Mouse (Mus musculus) CD8-positive naive resting alpha-beta T cell, adult 2 months (primary cell): ENCODE measurements around the gene Trem1.

ENCODE experiments used
- DNase-seq, 2 experiments: peaks; one replicate each; pipeline ENCODE4 v3.0.0; 2022; ENCODE audit warnings: low read depth in 2 of 2, low spot score in 2 of 2

Trem1 gene

DNA sequence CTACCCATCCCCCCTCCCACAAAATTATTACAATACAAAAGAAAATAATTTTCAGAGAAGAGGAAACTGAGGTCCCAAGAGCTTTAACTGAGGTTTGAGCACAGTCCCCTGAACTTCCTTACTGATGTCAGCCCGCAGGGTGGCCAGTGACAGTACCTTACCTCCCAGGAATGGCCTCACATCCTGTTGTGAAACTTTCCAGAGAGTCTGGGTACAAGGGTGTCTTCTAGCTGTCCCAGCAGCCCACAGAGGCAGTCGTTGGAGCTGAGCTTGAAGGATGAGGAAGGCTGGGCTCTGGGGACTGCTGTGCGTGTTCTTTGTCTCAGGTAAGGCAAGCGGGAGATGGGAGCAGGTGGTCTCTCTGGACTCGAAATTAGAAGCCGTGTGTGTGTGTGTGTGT is at the start of gene Trem1:
Gene Trem1, plus strand, starts transcription at position 251 of the 400 bp plus-strand sequence.
- DNase-seq = no peak

DNA sequence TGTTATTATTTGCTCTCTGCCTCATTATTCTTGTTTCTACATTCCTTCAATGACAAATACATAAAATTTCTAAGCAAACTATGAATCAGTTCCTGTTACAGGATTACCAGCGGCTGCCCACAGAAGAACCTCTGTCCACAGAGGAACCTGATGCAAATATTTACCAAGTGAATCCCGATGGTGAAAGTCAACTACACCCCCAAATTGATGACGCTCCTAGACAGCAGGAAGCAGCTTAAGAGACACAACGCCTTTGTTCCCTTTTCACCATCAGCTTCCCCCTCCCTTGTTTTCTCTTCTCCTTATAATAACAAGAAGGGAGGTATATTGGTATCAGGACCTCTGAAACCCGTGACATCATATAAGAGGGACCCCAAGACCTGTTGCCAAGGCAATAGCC is 47.3 kb upstream of the Trem1 start:
- no peak for DNase-seq

DNA sequence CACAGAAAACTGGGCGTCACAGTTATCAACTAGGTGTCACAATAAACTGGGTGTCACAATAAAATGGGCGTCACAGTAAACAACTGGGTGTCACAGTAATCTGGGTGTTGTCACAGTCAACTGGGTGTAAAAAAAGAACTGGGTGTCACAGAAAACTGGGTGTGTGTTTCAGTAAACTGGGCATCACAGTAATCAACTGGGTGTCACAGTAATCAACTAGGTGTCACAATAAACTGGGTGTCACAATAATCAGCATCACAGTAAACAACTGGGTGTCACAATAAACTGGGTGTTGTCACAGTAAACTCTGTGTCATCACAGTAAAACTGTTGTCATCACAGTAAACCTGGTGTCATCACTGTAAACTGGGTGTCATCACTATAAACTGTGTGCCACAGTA is 40.2 kb upstream of the Trem1 start:
- no peak for DNase-seq

DNA sequence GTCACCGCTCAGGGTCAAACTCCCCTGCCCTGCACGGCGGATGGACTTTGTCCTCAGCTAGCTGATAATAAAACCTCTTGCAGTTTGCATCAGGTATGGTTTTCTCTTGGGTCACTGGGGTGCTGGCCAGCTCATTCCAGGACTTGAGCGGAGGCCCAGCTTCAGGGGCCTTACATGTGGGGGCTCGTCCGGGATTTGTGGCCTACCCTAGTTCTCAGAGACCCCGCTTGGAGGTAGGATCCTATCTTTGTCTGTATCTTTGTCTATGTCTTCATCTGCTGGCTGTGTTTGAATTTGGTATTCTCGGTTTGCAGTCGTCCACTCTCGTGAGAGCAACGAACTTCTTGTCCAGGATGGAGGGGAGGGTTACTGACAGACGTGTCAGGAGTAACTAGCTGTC is 29.5 kb upstream of the Trem1 start:
- DNase-seq = no peak

DNA sequence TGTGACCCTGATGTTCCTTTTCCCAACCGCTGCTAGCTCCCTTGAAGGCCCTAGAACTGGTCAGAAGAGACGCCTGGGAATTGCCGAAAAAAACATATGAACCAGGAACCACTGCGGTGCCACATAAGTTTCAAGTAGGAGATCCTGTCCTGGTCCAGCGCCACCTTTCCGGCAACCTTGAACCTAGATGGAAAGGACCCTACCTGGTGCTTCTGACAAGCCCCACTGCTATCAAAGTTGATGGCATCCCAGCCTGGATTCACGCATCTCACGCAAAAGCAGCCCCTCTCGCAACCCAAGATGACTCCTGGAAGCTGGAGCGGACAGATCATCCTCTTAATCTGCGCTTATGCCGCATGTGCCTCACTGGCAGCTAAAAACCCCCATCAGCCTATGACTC is 20.0 kb upstream of the Trem1 start:
- no peak for DNase-seq

DNA sequence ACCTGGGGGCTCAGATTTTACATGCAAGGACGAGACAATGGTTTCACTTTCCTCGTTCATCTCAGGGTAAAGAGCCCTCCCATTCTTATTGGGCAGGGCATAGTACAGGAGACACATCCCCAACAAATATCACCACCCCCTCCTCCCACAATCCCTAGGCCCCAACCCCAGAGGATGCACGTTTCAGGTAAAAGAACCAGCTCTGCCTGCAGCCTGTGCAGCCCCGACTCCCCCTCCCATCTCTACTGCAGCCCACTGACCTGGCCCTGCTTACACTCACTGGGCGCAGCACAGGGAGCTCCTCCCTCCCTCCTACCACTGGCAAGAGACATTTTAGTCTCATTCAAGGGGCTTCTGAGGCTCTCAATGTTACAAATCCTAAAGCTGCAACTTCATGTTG is 19.1 kb upstream of the Trem1 start:
- DNase-seq = no peak

DNA sequence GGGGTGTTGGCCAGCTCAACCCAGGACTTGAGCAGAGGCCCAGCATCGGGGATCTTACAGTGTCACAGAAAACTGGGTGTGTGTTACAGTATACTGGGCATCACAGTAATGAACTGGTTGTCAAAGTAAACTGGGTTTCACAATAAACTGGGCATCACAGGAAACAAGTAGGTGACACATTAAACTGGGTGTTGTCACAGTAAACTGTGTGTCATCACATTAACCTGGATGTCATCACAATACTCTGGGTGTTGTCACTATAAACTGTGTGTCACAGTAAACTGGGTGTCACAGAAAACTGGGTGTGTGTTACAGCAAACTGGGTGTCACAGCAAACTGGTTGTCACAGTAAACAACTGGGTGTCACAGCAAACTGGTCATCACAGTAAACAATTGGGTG is 17.1 kb upstream of the Trem1 start:
- no peak for DNase-seq

DNA sequence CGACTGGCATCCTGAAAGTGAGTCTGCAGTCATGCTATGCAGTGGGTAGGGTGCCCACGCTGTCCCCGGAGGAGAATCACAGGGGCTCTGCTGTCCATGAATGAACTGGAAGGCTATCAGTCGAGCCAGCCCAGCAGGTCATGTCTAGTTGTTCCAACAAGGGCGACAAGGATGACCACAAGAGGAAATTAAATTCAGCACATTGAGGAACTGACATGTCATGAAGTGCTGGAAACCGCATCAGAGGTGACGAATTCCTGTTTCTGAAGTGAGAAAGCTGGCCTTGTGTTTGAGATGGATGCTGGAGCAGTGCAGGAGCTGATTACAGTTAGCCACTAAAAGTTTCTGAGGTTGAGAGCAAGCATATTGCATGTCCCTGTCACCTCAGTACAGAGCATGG is 1.9 kb upstream of the Trem1 start:
- DNase-seq = no peak

DNA sequence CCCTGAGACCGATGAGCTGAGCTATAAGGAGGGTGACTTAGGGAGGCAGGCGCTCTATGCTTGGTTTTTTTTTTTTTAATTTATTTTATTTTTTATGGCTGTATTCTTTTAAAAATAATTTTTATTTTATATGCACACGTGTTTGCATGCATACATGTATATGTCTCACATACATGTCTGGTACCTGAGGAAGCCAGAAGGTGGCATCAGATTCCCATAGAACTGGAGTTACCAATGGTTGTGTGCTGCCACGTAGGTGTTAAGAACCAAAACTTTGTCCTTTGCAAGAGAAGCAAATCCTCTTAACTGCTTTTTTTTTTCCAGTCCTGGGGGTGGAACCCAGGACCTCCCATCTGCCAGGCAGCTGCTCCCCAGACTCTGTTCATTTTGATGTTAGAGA is 1.2 kb downstream of the Trem1 start:
- no peak for DNase-seq

DNA sequence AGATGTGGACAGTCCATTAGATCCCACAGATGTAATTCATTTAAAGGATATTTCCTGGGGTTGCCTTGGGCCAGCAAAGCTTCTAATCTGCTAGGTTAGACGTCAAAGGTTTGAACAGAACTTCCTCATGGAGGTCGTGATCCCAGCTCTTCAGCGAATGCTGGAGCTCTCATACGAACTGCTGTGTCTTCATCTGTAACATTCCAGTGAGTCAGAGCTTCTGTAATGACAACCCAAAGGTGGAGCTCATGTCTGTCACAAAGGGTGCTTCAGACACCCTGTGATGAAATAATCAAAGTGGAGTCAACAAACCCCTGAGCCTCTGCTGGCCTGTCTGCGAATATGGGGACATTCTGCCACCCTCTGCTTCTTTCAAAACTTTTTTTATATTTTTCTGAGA is 2.0 kb downstream of the Trem1 start:
- DNase-seq = no peak

DNA sequence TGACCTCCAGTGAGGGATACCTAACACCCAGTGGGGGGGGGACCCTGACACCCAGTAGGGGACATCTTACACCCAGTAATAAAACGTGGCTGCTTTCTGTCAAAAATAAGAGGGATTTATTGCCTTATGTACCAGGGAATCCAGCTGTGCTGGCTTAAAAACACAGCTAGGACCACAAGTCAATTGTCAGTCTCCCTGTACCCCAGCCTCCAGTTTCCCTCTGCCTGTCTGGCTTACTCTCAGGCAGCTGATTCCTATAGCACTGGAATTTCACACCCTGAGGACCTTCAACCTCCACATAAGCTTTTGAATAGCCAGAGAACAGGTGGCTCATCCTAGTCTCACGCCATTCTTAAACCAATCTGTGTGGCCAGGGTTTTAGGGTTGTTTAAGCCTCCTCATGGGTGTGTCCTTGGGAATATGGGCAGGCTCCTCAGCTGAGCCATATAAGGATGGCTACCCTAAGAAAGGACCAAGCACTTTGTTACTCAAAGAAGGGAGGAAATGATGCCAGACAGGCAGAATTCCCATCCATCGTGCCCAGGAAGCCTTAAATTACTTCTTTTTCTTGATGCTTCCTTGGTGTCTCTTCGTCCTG is 3.3 kb downstream of the Trem1 start:
- no peak for DNase-seq

DNA sequence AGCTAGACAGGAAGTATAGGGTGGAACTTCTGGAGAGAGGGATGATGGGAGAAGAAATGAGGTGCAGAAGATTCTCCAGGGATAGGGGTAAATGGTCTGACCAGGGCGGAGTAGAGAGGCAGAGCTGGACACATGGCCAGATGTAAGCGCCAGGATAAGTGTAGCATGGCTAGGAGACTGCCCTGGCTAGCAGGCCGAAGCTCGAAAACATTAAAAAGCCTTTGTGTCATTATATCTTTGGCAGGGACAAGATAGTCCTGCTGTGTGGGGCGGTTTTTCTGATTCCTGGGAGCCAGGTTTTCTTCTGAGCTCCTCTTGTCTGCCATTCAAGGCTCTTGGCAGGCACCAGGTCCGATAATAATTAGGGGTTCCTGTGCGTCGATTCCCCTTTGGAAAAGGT is 5.1 kb downstream of the Trem1 start:
- DNase-seq = no peak

DNA sequence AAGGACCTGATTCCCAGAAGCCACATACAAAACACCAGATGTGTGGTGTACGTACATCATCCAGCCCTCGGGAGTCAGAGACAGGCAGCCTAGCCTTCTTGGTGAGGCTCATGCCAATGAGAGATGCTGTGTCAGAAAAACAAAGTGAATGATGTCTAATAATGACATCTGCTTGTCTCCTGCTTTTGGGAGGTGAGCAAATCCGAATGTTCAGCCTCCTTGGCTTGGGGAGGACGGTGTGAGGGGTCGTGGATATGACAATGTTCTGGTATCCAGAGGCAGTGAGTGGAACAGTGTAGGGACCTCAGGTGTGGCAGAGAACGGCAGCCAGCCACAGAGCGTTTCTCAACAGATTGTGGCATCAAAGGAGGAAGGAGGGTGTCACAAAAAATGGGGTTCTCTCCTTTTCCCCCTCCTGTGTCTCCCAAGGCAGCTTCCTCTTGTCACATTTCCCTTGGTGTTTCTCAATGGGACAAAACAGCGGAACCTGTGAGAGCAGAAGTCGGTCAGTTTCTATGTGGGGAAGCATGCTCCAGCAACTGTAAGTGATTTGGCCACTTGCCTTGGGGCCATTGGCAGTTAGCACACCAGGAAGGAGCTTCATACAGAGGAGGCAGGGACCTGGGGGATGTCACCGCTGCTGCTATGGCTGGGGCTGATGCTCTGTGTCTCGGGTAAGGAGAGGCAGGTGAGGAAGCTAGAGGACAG is 14.8 kb downstream of the Trem1 start, which contains the start of gene Trem3:
Gene Trem3, plus strand, starts transcription at position 557 of the 708 bp plus-strand sequence.
- DNase-seq = no peak

DNA sequence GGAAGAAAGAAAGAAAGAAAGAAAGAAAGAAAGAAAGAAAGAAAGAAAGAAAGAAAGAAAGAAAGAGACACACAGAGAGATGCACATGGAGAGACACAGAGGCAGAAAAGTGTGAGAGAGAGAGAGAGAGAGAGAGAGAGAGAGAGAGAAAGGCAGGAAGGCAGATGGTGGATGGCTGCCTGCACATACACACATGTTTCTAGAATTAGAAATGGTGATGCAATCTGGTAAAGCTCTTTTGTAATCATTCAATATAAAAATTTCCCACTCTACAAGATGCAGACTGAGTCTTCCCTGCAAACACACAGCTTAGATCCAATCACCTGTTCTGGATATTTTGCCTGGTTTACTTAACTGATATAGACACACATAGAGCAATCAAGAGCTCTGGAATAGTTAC is 16.5 kb downstream of the Trem1 start:
- no peak for DNase-seq

DNA sequence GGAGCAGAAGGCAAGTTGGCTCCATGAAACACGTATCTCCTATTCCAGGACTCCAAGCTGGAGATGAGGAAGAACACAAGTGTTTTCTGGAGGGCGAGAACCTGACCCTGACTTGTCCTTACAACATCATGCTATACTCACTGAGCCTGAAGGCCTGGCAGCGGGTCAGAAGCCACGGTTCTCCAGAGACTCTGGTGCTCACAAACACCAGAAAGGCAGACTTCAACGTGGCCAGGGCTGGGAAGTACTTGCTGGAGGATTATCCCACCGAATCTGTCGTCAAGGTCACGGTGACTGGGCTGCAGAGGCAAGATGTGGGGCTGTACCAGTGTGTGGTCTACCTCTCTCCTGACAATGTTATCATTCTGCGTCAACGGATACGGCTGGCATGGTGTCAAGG is 16.9 kb downstream of the Trem1 start:
- DNase-seq = no peak

DNA sequence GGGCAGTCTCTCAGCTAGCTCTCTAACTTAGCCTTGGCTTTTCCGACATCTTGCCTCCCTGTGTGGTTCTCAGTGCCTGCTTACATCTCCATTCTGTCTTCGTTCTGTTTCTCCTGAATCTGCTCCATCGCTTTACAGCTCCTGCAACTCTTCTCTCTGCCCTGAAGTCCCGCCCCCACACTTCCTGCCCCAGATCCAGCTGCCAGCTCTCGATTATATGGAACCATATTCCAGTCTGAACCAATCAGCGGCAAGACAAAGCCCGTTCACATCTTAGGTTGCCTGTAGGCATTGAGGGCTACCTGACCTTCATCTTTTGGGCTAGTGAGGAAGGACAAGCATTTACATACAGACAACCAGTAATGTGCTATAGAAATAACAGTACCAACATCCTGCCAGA is 18.1 kb downstream of the Trem1 start:
- DNase-seq = no peak

DNA sequence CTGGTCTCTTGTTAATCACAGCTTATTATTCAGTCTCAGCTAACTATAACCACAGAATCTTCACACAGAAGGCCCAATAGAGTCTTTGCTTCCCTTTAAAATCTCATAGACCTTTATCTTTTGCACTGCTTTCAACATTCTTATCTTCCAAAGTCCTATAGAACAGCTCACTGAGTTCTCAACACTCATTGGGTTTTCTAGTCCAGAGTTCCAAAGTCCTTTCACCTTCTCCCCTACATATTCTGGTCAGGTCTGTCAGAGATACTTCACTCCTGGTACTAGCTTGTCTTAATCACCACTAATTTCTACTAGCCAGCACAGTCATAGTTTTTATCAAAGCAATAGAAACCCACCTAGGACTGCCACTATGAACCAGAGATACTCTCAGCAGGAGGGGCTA is 24.0 kb downstream of the Trem1 start:
- DNase-seq = no peak

DNA sequence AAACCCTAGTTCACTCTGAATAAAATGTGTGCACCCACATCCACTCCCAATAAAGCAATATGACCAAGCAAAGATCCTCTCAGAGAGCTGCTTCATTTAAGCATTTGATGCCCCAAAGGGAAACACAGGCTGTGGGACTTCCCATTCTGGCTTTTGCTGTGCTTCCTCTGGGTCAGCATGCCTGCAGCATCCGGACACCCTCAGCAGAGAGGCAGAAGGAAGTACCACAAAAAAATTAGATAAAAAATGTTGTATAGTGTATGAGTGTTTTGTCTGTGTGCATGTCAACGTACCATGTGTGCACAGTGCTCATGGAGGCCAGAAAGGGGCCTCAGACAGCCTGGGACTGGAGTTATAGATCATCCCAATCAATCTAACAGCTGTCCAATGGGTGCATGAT is 29.3 kb downstream of the Trem1 start:
- no peak for DNase-seq

DNA sequence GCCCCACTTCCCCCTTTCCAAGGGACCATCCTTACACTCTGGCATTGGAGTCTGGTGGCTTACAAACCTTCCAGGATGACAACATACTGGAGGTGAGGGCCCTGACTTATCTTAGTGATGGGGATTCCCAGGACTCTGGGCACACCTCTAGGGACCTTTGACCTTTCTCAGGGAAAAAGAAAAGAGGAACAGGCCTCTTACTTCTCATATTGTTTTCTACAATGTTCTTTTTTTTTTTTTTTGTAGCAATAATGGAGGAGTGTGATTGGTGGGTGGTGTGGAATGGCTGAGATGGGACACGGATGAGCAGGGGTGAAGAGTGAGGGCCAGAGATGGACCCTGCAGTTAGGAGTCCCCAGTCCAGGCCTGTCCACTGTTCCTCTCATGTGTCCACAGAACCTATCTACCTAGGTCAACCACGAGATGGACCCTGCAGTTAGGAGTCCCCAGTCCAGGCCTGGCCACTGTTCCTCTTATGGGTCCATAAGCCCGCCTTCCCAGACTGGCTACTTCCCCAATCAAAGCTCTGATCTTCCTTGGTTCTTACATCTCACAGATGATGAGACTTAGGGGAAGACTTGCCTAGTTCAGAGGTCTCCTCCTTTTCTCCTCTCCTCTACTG is 31.3 kb downstream of the Trem1 start, which contains the start of gene Treml4:
Gene Treml4, plus strand, starts transcription at position 555 of the 622 bp plus-strand sequence.
- no peak for DNase-seq

DNA sequence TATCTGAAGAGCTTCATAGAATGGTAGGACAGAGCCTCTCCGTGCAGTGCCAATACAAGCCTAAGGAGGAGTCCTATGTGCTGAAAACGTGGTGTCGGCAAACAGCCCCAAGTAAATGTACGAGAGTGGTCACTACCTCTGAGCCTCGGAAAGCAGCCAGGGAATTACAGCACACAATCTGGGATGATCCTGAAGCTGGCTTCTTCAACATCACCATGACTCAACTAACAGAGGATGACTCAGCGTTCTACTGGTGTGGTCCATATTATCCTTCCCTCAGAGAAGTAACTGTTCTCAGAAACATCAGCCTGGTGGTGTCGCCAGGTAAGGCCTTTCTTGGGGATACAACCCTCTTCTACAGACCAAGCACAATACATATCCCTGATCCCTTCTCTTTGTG is 32.1 kb downstream of the Trem1 start:
- DNase-seq = no peak

DNA sequence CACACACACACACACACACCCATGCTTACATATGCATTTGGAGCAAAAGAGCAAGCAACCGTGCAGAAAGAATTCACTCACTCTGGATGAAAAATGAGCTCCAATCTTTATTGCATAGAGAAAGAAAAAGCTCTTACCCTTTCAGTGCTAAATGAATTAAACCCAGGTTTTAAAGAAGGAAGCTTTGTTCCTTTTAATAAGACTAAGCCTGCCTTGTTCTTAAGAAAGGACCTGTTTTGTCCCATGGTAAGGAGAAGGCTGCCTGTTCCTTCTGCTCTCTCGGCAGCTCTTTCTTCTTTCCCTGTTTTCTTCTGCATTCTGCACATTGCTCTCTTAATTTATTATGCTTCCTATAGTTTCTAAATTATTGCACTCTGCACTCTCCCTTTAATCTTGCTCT is 33.6 kb downstream of the Trem1 start:
- DNase-seq = no peak

DNA sequence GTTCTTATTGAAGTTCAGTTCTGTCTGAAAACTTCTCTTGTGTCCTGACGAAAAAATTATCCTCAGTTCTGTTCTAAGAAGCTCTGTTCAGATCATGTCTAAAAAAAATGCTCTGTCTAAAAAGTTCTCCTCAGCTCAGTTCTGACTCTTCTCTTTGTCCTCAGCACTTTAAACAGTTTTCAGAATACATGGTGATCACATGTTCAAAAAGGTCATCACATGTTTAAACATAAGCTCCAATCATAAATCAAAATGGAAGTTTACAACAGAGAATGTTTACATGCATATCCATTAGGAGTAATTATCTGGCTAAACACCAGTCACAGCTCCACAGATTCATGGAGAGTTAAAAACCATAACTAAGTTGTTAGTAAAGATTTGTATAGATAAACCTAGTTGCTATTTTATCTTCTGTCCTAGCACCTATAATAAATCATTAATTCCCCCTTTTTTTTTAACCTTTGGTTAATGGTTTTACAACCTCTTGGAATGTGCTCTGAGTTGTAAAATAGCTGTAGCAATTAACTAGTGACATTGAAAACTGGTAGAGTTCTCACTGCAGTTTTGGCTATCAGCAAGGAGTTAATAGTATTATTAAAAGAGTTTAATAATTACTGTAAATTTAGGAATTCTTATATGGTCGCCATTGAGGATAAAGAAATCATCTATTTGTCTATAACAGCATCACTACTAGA is 34.2 kb downstream of the Trem1 start:
- no peak for DNase-seq
